Mouse (Mus musculus): ENCODE measurements around the gene Irs2.
A peak's percentile ranks its signal among the peaks of the same experiment; 100 is the strongest.

Gene Irs2

DNA sequence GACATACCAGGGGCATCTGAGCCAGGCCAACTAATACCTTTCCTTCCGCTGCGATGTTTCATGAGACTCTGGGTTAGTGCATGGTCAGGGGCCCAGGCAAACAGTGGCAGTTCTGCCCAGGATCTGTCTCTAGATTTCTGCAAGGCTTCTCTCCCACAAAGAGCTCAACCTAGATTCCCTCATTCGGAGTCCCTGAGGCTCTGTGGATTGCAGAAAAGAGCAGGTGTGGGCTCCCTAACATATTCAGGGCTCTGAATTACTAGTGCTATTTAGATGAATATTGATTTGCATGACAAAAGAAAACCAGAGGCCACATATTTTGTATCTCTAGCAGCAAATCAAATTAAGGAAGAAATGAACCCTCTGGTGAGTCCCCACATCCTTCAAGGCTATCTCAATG lies 18.3 kb downstream of the Irs2 start:
- no peak for DNase-seq (ENCODE audit: low spot score)

DNA sequence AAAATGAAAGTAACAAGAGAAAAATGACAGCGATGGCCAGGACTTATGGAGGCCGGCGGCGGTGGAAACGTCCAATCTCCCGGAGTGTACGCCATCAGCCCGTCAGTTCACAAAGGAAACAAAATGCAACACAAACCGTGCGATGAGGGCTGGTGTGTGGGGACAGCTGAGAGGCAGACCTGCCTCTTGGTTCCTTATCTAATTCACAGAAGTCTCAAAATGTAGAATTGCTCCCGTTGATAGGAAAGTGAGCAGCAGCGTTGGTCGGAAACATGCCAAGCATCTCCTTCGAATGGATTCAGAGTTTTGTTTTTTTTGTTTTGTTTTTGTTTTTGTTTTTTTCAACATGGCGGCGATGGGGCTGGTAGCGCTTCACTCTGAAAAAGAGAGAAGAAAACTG lies 21.6 kb downstream of the Irs2 start:
- DNase-seq (ENCODE audit: low spot score), result no peak

DNA sequence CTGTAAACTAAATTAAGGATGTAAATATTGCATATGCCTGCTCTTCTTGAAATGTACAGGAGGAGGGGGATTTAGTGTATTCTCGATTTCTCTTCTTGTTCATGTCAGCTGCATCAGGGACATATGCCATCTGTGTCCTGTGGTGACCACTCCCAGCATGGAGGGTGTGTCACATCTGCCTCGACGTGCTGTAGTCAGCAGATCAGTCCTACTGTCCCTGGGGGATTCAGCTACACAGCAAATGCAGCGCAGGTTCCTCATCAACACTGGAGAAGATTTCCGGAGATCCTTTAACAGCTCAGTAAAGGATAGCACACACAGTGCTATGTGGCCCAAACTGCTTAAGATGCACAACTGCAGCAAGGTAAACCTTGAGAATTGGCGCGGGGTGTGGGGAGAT lies 23.2 kb downstream of the Irs2 start:
- DNase-seq (ENCODE audit: low spot score), result no peak

DNA sequence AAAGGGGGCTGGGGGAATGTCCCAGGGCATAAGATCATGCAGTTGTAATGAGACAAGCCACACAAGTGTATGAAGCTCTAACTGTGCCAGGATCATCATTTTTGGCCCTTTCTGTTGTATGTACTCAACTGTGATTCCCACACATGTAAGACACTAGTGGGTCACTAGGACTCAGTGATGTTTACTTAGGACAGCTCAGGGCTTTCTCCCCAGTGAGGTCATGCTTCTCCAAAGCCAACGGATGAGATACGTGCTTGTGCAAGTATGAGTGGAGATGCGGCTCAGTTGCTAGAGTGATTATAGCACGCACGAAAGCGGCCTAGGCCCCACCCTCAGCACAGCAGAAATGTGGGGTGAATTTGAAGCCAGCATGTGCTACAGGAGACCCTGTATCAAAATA lies 27.4 kb downstream of the Irs2 start:
- no peak for DNase-seq (ENCODE audit: low spot score)

DNA sequence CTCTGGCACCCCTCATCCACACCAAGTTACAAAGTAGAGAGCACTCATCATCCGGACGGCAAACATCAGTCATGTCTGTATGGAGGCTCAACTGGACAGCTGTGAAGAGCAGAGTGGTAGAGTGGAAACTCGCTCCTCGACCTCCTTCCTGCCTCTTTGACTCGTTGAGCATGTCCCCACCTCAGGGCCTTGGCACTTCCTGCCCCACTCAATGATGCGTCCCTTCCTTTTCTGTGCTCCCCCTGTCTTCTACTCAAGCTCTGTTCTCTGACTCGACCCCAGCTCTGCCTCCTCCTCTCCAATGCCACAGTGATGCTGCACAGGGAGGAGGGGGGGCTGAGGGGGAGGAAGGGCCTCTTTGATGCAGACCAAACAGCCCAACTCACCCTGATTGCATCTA lies 28.3 kb downstream of the Irs2 start:
- DNase-seq (ENCODE audit: low spot score), result no peak

DNA sequence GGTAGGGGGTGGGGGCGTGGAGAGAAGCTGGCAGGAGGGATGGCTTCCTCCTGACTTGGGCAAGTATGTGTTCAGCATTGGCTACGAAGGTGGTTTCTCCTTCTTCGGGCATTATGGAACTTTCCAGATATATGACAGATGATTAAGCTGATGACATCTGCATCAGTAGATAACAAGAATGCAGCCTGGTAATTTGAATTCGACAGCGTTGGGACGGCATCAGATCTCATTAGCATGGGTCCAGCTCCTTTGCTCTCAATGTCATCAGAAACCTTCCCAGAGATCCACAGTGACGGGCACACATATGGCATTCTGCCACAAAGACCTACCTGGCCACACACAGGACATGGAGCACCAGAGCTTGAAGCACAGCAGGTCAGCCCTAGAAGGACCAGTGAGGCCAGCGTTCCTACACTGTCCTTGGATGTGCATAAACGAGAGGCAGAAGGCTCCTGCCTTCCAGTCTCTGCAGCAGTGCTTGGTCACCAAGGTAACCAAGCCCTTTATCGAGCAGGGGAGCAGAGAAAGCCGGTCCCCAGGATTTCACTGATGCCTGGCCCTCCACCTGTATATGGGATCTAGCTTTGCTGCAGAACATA lies 29.0 kb downstream of the Irs2 start:
- no peak for DNase-seq (ENCODE audit: low spot score)

DNA sequence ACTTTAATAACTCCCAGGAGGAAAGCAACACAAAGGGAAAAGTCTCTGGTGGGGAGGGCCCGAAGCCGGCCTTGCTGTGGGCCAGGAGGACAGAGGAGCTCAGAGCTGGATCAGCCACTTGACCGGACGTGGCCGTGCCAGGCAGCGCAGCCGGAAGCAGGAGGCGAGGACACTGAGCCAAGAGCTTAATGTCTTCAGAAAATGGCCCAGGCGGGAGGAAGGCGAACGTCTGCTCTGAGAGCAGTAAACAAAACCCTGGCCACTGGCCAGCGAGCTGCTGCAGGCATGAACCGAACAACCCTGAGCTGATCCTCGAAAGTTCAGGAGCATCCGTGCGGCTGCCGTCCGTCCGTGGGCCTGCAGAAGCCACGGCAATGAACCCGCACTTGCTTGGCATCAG lies 29.9 kb downstream of the Irs2 start:
- no peak for DNase-seq (ENCODE audit: low spot score)

DNA sequence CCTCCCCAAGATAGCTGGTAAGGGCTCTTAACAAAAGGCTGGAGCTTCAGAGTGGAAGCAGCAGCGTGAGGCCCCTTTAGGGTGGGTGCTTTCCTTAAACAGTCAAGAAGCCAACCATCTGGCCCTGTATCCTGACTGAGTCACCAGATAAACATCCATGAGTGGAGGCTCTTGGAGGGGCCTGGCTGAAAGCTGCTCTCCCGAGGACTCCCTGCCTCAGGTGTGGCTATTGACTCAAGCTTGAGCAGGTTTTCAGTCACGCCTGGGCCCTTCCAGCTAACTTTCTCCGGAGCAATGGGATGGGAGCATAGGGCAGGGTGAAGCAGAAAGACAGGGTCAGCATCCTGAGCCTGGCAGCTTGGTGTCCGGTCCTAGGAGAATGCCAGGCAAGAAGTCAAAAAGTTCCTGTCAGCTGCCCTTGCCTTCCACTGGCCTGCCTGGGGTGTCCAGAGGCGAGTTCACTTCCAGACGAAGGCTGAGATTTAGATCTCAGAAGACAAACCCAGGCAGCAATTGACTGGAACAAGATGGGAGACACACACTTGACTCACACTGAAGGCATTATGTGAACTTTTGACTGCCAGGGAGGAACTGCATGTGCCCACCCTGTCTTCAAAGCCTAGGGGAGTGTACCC lies 30.4 kb downstream of the Irs2 start:
- DNase-seq (ENCODE audit: low spot score), result peak; percentile 68

DNA sequence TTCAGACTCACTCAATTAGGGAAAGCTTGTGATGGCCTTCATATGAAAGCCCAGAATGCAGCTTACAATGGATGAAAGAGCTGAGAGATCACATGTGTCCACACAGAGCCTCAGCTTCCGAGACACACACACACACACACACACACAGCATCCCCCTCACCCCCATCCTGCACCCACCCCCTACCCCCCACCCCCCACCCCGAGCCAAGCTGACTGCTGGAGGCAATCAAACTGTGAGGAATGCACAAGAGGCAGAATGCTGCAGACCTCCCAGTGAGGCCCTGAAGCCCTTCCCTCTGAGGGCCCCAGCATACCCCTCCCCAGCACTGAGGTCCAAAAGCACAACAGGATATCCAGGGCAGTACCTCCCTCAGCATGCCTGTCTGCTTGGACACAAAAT lies 33.6 kb downstream of the Irs2 start:
- DNase-seq (ENCODE audit: low spot score), result no peak

DNA sequence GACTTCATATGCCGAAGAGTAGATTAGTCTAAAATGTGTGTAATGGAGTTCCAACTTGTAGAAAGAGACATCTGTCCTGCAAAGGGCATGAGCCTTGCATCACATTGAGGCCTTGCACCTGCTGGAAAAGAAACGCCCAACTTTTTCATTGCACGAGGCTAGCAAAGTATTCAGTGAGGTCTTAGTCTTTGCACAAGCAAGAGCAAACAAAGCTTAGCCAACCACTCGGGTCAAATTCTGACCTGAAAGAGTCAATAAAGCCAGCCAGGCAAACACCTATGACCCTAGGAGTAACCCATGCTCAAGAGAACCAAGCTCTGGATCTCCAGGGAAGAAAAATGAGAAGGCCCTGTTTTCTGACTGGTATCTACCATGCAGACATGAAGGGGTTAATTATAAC lies 34.1 kb downstream of the Irs2 start:
- DNase-seq (ENCODE audit: low spot score), result no peak

DNA sequence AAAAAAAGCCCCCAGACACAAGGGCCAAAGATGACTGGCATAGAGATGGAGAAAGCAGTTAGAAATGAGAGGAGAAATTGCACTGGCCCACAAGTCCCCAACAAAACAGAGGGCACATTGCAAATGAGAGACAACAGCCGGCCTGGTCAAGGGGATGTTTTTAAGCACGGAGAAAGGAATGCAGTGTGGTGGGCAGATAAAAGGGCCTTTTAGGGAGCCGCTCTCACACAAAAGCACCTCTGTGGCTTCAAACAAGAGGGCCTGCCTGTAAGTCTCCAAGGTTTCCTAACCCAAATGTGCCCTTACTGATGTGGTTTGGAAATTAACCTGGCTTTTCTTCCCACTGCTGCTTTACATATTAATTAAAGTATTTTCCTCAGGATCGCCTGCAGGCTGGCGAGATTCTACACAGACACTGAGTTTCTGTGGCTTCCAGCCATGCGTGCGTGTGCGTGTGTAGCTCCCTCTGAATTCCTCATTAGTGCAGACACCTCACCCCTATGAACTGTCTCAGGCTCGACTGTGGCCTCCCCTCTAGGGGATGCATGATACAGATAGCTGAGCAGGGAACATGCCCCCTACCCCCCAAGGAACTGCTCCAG lies 35.3 kb downstream of the Irs2 start:
- no peak for DNase-seq (ENCODE audit: low spot score)

DNA sequence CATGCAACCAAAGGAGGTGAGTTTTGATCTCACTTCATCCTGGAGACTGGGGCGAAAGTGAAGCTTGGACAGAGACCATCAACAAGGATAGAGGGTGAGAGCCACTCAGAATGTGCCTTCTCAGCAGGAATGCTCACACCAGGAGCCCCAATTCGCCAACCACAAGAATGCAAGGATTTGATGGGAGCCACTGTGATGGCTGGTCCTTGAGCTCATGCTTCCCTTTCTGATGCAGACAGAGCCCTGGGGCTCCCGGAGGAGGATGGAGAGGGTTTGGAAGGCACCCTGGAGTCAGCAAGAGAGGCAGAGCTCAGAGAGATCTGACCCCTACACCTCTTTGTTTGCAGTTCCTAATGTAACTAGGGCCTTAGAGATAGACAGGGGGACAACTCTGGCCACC lies 36.3 kb downstream of the Irs2 start:
- DNase-seq (ENCODE audit: low spot score), result no peak

DNA sequence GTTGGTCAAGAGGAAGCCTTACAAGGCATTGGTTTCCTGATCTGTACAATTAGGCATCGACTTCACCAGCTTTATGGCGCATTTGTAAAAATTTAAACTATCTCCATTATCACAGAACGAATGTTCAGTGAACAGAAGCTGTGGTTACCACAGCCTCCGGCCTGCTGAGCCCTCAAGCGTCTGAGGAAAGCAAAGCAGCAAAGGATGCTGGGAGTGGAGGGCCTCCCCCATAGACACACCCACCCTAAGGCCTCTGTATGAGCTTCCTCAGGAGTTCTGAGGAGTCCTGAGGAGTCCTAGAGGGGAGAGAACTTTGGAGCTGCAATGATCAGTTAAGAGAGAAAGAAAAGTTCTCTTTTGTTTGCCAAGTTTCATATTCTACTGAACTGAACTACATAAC lies 36.7 kb downstream of the Irs2 start:
- no peak for DNase-seq (ENCODE audit: low spot score)

DNA sequence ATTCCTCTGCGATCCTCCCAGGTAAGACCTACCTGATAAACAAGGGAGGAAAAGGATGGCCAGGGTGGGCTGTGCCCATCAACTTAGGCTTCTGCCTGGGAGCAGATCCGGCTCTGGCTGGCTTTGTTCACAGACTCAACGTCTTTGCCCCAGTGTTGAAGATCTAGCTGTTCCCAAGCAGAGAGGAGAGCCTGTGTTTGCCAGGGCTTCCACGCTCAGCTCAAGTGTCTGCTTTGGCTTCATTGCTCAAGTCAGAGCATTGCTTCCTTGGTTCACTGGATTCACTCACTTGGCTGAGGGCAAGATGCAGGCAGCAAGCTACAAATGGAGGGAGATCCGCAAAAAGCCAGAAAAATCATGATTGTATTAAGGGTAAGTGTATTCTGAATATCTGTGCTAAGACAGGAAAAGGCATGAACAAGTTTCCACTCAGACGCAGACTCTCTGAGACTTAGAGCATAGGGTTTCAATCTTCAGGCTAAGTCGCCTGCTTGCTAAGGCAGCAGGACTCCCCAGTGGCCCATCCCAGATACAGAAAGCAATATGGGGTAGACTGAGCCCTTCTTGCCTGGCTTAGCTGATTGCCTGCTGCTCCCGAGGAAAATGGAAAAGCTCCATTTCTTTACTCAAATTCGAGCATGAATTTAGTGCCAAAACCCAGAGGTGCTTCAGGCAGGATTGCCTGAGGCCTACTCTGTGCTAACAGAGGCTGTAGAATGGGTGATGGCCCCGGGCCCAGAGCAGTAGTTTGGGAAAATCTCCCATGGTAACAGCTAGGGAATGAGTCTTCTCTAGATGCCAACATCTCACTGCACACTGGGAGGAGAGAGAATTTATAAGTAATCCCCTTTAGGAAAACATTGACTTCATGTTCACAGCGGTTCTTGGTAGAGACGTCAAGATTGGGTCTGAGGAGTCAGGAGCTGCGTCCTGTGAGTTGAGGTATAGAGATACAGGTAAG lies 37.5 kb downstream of the Irs2 start:
- DNase-seq (ENCODE audit: low spot score), result no peak

DNA sequence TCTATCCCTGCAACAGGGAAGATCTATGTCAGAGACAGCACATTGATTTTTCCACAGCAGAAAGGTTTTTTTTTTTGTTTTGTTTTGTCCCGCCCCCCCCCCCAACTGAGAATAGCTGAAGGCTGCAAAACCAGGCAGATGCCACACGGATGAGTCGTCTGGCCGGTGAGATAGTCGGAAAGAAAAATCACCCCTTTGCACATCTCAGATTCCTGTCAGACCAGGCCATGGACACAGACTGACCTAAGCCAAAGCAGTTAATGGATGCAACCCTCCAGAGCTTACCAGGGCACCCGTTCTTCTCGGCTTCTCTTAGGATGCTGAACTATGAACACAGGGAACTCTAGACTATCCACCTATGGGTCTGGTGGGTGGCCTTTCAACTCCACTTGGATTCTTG lies 39.6 kb downstream of the Irs2 start:
- DNase-seq (ENCODE audit: low spot score), result no peak

DNA sequence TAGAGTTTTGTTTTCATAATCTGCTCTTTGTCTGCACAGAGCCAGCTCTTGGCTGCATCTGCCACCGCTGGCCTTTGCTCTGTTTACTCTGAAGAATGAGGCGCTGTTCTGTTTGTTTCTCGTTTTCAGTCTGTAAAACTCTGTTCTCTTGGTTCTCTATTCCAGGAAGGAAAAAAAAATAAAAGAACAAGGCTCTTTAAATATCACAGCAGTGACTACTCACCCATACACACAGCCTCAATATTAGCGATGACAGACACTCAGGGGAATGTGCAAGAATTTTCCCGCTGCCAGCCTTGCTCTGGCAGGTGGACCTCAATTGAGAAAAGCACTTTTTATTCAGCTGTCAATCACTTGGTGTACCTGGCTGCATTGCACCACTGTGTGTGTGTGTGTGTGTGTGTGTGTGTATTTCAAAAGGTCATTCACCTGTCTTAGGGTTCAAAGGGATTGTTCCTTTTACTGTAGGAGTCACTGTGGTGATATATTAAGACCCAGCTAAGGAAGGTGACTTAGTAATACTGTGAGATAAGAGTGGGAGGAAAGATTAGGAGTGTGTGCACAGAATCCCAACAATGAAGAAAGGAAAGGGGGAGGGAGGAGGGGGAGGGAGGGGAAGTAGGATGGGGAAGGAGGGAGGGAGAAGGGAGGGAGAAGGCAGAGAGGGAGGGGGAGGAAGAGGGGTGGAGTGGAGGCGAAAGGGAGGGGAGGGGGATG lies 42.7 kb downstream of the Irs2 start:
- no peak for DNase-seq (ENCODE audit: low spot score)

DNA sequence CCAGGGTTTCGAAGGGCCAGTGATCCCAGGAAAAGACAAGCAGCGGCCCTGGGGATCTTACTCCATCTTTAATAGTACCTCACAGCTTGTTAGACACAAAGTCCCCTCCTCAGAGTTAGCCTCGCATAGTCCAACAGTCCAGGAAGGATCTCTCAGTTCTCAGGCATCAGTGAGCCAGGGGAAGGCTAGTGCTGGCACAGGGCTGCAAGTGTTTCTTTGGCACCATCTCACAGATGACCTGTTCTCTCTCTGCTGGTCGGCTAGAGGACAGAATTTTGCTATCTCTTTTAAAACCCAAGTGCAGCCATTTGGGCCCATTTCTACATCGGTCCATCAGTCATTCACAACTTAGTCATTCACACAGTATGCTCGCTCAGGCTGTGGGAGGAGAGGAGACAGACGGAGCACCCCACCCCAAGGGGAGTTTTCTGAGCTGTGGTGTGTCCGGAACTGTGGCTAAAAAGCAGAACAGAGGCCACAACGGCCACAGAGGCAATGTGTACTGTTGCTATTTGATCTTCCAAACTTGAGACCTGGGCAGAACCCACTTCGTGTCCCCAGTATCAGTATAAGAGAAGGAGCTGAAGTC lies 43.7 kb downstream of the Irs2 start:
- DNase-seq (ENCODE audit: low spot score), result no peak

DNA sequence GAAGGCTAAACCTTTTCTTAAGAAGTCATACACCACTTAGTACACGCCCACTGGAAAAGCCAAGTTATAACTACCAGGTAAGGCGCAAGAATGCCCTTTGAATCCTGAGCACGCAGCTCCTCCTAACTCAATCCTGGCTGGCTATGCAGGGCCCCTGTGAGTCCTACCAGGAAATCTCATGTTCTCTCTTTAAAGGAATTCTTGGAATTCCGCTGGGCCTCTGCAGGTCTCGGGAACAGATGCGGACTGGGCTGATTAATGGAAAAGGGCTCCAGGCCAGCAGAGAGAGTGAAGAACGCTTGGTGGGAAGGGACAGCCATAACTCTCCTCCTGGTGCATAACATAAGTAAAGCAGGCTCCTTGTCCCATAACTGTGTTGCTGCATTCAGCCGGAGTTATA lies 46.3 kb downstream of the Irs2 start:
- DNase-seq (ENCODE audit: low spot score), result no peak

DNA sequence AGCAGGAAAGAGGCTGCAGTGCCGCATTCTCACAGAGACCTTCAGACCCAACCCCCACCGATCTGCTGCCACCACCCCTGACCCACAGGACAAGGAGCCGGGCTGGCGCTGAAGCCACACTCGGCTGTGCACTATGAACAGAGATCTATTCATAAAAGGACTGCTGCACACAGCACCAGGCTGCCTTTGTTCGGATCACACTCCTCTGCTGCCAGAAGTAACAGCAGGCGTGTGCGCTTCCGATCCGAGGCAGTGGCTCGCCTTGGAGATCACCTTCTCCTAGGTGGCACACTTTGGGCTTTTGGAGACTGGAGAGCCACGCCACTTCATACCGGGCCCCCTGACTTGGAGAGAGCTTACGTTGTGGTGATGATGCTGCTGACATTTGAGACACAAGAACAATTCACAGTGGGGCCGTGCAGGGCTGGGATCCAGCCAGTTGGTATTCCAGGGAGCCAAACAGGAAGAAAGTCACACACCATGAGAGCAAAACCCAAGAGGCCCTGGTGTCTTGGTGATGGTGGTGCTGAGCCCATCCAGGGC lies 47.9 kb downstream of the Irs2 start:
- DNase-seq (ENCODE audit: low spot score), result no peak

DNA sequence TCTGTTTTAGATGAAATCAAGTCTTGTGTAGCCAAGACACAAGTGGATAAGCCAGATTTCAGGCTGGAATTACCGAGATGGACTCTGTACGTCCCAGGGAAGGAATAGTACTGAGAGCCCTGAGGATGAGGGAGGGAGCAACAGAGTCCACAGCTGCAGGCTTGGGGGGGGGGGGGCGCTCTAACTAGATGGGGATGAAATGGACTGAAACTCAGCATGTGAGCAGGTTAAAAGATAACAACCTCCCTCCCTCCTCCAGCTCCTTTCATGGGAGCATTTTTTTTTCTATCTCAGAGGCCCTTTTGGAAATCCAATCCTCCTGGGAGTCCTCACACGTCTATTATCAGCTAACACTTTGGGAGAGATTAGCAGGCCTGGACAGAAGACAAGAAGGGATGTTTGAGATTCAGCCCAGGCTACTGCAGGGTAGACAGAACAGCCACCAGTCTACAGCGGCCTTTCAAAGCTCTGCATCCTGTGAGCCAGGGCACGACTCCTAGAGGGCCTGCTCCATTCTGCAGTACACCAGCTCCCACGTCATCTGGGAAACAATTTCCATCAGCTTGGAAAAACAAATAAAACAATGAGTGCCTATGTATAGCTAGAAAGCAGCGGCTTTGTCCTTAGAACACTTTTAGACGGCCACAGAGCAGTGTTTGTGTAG lies 50.8 kb downstream of the Irs2 start:
- no peak for DNase-seq (ENCODE audit: low spot score)
